Mouse (Mus musculus): ENCODE data around the gene Tmx1. TPM values are rescaled to one million over a fixed set of nuclear protein-coding genes. Genes with fewer than 3 reads are reported as not detected.

The Tmx1 gene
- 10 to 100 TPM; 30.6 to 31.2 TPM for total RNA-seq (2021)
- long read RNA-seq, transcript Tmx1-201 (8 exons, 2,795 nt) = major isoform, 31 of 37 reads
- long read RNA-seq, partial matches to known transcripts = 1 of 37 reads
- long read RNA-seq, other reads (novel, unspliced or antisense) = 5 of 37 reads

DNA sequence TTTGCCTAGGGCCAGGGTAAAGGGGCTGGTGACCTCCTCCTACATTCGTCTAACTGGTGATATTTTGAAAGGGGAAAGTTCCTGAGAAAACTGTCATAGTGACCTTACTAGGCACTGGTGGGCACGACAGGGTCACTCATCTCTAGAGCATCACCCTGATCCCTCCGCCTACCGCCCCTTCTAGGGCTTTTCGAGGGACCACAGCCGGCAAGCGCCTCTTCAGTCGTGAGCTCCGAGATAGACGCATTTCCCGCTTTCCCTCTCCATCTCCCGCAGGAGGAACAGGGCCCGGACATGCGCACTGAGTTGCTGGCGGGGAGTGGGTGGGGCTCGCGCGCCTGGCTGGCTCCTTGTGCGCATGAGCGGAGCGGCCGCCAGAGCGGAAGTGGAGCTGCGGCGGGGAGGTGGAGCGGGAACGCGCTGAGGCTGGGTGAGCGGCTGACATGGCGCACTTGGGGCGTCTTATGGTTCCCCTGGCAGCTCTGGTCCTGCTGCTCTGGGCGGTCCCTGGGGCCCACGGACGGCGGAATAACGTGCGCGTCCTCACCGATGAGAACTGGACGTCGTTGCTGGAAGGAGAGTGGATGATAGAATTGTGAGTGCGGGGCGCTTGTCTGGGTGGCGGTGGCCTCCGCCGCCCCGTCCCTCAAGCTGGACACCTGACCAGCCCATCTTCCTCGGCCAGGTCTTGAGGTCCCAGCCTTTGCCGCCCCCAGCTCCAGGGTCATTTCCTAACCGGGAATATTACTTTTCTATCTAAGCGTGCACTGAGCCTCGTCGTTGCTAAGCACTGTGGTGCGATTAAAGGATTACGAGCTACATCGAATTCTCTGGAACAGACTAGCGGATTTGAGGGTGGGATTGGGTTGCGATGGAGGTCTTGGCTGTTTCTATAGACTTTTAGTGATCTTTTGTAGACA, at the start of gene Tmx1:
Gene Tmx1 (plus strand): TSS at position 370 of the 920 bp plus-strand sequence.
- DNase-seq (ENCODE audit: low spot score in 2 of 2) = peak; percentile 96 to 97

- DNase-seq (ENCODE audit: low spot score in 2 of 2) = peak; percentile 82 to 92
Observed at GRCm38 (mm10) chr12:70404327-70404726, 48.6 kb upstream of the Tmx1 start.

DNA sequence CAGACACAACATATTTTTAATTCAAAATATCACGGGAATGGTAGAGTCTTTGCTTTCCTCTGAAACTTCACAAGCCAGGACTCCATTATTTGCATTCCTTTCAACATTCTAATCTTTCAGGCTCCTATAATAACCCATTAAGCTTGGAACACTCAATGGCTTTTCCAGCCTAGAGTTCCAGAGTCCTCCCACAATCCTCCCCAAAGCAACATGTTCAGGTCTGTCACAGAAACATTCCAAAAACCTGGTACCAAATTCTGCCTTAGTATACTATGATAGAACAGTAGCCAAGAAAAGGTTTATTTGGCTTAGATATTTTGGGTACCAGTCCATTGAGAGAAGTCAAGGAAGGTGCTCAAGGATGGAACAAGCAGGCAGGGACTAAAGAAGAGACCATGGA, 44.5 kb upstream of the Tmx1 start:
- peak in 1 of 2 experiments; percentile 71 for DNase-seq (ENCODE audit: low spot score in 2 of 2)

GRCm38 (mm10) chr12:70409600-70409999, 43.3 kb upstream of the Tmx1 start:
- DNase-seq (ENCODE audit: low spot score in 2 of 2) = no peak

DNA sequence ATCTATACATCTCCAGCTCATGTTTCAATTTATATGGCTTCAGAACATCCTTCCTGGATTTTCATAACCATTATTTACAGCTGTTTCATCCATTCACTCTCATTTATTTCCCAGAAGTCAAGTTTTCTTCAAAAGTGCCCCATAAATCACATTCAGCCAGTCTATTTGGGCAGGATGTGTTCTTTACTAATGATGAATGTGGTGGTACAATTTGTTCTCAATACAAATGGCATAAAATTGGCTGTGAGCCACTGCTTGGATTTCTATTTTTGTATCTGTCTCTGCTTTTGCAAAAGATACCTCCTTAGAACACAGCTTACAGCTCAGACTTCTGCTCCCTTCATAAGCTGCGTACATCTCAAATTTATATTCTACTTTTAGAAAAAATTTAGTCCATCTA, 32.7 kb upstream of the Tmx1 start:
- peak in 1 of 2 experiments; percentile 49 for DNase-seq (ENCODE audit: low spot score in 2 of 2)

DNA sequence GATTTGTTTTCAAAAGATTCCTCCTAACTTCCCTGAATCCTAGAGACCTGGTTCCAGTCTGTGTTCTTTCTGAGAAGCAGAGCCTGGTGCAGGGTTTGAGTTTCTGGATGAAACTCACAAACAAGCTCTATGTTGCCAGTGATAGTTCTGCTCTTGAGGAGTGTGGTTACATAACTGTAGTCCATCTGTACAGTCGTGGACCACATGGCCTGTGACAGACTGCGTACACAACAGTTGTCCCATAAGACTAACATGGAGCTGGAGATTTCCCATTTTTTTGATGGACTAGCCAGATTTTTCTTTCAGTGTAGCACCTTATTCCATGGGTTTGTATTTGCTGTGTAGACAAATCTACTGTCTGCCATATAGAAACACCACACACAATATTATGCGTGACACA, 31.9 kb upstream of the Tmx1 start:
- peak in 1 of 2 experiments; percentile 69 for DNase-seq (ENCODE audit: low spot score in 2 of 2)

- no peak for DNase-seq (ENCODE audit: low spot score in 2 of 2)
Observed at GRCm38 (mm10) chr12:70422322-70423118, 30.4 kb upstream of the Tmx1 start.

DNA sequence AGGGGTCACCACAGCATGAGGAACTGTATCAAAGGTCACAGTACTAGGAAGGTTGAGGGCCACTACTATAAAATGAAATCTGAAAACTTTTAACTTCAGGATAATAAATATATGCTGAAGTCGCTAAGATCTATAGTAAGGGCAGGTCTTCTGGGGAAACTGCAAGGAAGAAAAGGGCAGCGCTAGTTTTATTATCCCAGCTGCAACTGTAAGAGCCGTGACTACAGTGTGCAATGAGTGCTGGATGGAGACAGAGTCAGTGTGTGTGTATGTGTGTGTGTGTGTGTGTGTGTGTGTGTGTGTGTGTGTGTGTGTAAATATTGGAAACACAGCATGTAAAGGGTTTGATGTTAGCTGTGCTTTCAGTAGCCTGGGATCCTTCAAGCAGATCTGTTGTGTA, 25.0 kb upstream of the Tmx1 start:
- DNase-seq (ENCODE audit: low spot score in 2 of 2) = no peak

DNA sequence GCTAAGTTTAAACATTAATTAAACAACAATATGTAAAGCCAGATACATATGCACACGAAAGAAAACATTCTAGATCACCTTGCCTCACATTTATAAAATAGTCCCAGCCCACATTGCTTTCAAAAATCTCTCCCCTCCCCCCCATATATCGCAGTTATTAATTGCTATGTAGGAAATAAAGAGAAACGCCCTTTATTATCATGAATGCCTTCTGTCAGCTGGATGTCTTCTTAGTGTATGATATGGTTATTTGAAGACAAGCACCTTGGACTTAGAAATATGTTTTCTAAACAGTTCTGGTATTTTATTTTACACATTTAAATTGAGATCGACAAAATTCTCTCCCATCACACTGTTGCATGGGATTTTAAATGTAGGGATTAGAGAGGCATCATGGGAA, 23.3 kb upstream of the Tmx1 start:
- no peak for DNase-seq (ENCODE audit: low spot score in 2 of 2)

DNA sequence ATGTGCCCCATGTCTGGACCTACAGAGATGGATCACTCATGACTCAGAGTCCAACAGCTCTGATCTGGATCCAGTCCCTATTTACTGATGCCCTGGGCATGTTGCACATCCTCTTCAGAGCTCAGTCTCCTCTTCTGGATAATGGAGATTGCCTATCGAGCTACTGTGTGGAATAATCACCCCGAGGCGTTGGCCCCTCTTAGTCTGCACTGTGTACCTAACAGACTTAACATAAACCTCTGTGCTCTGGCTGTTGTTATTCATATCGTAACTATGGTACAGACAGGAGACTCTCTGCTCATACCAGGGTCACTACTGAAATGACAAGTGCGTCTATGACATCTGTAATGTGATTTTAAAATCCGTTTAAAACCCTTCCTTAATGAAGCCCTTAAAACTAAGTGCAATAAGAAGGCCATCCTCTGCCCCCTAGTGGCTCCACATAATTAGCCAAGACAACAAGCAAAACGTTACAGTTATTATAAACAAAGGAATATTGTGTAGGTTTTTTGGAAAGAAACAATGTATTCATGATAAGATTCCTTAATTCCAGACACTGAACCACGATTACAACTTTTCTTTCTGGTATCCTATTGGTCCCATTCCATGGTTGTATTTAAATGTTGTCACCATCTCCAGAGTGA, 22.5 kb upstream of the Tmx1 start:
- DNase-seq (ENCODE audit: low spot score in 2 of 2) = peak; percentile 22 to 85

GRCm38 (mm10) chr12:70431428-70431827, 21.5 kb upstream of the Tmx1 start:
- no peak for DNase-seq (ENCODE audit: low spot score in 2 of 2)

DNA sequence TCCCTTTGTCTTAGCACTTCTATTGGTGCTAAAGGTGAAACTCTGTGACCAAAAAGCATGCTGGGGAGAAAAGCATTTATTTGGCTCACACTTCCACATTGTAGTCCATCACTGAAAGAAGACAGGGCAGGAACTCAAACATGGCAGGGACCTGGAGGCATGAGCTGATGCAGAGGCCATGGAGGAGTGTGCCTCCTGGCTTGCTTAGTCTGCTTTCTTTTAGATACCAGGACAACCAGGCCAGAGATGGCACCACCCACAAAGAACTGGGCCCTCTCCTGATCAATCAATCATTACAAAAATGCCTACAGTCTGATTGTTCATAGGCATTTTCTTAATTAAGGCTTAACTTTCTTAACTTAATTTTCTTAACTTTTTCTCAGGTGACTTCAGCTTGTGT, 2.9 kb upstream of the Tmx1 start:
- no peak for DNase-seq (ENCODE audit: low spot score in 2 of 2)

DNA sequence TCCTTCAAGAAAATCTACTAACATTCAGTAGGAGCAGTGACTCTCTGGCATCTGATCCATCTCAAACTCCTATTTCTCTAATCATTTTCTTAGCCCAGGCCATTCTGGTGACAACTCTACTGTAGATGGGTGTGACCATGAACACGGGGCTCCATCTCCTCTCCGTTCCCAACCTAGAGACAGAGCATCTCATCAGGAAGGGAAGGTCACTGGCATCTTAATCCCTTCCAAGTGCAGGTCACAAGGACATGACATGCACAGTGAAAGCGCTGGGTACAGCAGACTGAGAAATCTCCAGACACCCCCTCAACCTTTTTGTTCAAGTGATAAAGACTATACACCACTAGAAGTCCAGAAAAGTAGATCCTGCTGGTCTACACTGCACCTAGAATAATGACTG, 1.4 kb upstream of the Tmx1 start:
- no peak for DNase-seq (ENCODE audit: low spot score in 2 of 2)

DNA sequence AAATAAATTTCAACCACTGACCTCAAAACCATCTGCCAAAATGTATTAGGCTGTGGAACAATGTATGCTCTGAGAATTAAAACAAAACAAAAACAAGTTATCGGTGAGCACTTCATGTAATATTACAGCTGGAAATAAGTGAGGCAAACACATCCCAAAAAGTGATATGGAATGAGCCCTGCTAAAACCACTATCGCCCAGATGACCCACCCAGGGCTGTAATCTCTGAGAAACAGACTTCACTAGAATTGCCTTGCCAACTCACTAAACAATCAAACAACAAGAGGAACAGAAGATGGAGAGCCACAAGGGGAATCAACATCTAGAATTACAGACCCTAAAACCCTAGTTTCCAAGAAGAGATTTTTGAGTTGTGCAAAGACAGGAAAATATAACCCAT, 752 bp upstream of the Tmx1 start:
- DNase-seq (ENCODE audit: low spot score in 2 of 2) = no peak

DNA sequence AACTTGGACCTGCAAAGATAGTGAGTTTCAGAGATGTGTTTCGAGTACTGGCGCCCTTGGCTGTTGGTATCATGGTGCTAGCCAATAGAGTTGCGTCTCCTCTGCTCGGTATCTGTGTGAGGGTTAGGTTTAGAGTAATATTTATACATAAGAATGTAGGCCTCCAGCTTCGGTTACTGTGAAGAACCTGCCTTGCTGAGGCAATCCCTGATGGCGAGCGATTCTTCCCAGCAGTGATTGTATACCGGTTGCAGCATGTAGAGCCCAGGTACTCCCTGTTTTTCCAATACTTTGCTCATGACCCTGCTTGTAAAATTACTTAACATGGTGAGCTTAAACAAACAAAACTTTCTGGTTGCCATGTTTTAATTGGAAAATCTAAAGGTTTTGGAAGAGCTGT, 2.3 kb downstream of the Tmx1 start:
- no peak for DNase-seq (ENCODE audit: low spot score in 2 of 2)

DNA sequence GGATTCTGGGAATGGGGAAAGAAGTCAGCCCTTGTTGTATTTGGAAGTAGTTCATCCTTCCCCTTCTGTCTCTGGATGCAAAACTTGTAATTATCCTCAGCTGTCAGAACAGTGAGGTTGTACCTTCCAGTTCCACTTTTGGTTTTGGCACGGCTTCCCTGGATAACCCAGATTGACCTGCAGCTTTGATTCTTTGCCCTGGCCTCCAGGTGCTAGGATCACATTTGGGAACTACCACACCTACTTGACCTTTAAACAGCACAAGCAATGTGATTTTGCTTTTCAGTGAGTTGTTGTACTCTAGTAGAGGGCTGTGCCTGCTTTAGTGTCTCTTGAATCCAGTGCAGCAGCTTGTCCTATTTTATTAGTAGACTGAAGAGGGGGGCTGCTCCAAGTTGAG, 6.7 kb downstream of the Tmx1 start:
- no peak for DNase-seq (ENCODE audit: low spot score in 2 of 2)

GRCm38 (mm10) chr12:70464016-70464415, 11.1 kb downstream of the Tmx1 start:
- DNase-seq (ENCODE audit: low spot score in 2 of 2) = no peak

DNA sequence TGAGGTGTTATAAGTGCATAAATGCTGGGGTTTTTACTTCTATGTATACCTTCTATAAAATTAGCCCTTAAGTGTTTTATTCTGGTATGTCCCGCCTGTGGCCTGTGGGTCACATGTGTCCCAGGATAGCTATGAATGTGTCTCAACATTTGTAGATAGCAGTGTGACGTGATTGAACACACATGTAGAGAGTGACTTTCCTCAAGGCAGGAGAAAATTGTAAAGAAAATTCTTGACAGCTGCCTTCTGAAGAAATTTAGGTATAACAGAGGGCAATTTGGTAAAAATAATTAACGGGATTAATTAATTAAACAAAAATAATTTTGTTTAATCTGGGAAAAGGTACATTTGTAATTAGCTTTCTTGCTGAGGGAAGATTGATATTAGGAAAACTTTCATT, 22.4 kb downstream of the Tmx1 start:
- DNase-seq (ENCODE audit: low spot score in 2 of 2) = no peak

DNA sequence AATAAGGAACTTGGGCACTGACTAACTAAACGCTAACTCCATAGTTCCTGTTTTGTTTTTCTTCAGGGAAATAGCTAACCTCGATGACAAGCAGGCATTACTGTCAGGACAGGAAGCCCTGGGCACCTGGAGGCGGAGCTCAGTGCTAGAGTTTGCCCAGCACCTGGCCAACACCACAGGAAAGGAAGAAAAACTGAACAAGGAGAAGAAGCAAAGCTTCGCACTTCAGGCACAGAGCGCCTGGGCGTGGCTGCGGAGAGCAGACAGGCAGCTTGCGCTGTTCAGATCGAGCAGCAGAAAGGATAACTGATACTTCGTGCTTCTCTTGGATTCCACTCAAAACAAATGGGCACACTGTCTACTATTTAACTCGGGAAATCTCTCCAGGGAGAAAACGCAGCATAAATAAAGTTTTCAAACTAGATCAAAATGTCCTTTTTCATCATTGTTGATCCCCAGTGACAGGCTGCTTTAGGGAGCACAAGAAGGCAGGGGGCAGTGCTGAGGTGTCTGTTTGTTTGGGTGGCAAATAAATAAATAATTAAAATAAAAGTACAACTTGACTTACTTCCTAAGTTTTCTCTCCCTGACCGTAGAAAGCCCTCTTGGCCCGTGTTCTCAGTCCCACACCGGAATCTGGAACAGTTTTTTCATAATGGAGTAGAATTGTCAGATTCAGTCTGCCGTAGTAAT, 24.1 kb downstream of the Tmx1 start:
- no peak for DNase-seq (ENCODE audit: low spot score in 2 of 2)

- peak in 1 of 2 experiments; percentile 73 for DNase-seq (ENCODE audit: low spot score in 2 of 2)
Observed at GRCm38 (mm10) chr12:70477593-70478287, 24.8 kb downstream of the Tmx1 start.

Data from layer of hippocampus, adult 18-20 months (tissue).